Mouse (Mus musculus) CD4-positive, CD25-positive, alpha-beta regulatory T cell (primary cell): ENCODE data around the gene Lce1m. TPM values are rescaled to one million over a fixed set of nuclear protein-coding genes. Genes with fewer than 3 reads are reported as not detected.

Experiments used
- polyA plus RNA-seq: library from polyadenylated mRNA; unstranded; fragments of 100-300 nt; shearing (Covaris generic); gene quantifications from one replicate; pipeline ENCODE4 v1.2.1, GENCODE M21; 2017

The Lce1m gene
- not detected for polyA plus RNA-seq

GRCm38 (mm10) chr3:93018960-93019359, at the start of gene Lce1m:
TSS of gene Lce1m (minus strand) at chr3:93019060.

GRCm38 (mm10) chr3:93068523-93068922, 49.7 kb upstream of the Lce1m start, which contains the start of gene Gm4858:
TSS of gene Gm4858 (plus strand) at chr3:93068823.

GRCm38 (mm10) chr3:93015460-93016104, 3.3 kb downstream of the Lce1m start, which contains the start of gene Crct1:
TSS of gene Crct1 (minus strand) at chr3:93015687.

GRCm38 (mm10) chr3:92991926-92992325, 26.9 kb downstream of the Lce1m start, which contains the start of gene Lce3f:
TSS of gene Lce3f (plus strand) at chr3:92992226.

Other genes with a start within 250 kb of the Lce1m start
- not detected for gene Lce1i, start 240.2 kb downstream of the Lce1m start, polyA plus RNA-seq
- not detected for gene Lce1j, start 228.5 kb downstream of the Lce1m start, polyA plus RNA-seq
- gene Lce1k, start 211.2 kb downstream of the Lce1m start, polyA plus RNA-seq = not detected
- not detected for gene Kprp, start 191.8 kb downstream of the Lce1m start, polyA plus RNA-seq
- gene Lce1l, start 167.8 kb downstream of the Lce1m start, polyA plus RNA-seq = not detected
- gene 2310050C09Rik, start 148.8 kb downstream of the Lce1m start, polyA plus RNA-seq = not detected
- not detected for gene Lce3a, start 92.8 kb downstream of the Lce1m start, polyA plus RNA-seq
- not detected for gene Lce3b, start 86.1 kb downstream of the Lce1m start, polyA plus RNA-seq
- gene Lce3c, start 74.6 kb downstream of the Lce1m start, polyA plus RNA-seq = not detected
- gene Lce3d, start 61.7 kb downstream of the Lce1m start, polyA plus RNA-seq = not detected
- not detected for gene Lce3e, start 52.0 kb downstream of the Lce1m start, polyA plus RNA-seq
- not detected for gene Lce3f, start 26.8 kb downstream of the Lce1m start, polyA plus RNA-seq
- not detected for gene Crct1, start 3.4 kb downstream of the Lce1m start, polyA plus RNA-seq
- 0.28 TPM for gene Gm4858, start 49.8 kb upstream of the Lce1m start, polyA plus RNA-seq
- not detected for gene Crnn, start 125.7 kb upstream of the Lce1m start, polyA plus RNA-seq
- not detected for gene Flg2, start 178.2 kb upstream of the Lce1m start, polyA plus RNA-seq